Mouse (Mus musculus) kidney, embryonic 14.5 days (tissue): ENCODE data around the gene D930007J09Rik. TPM values are rescaled to one million over a fixed set of nuclear protein-coding genes. Genes with fewer than 3 reads are reported as not detected.
A peak's percentile ranks its signal among the peaks of the same experiment; 100 is the strongest.

Experiments used
- ATAC-seq: fragments of 200-750 bp; cut with Nextera tagmentation; 2 replicates; pipeline ENCODE4 v1.8.0; 2017; ENCODE audit warnings: moderate number of reproducible peaks, mild to moderate bottlenecking, moderate TSS enrichment, moderate library complexity; ENCODE audit not compliant: low FRiP score, low TSS enrichment
- H3K27ac ChIP-seq: fragments of 300-500 bp; sonication (generic); 2 replicates; pipeline ENCODE4 v1.5.1; 2014; ENCODE audit warnings: low read depth, mild to moderate bottlenecking, low read length, moderate library complexity, mixed read lengths
- H3K27me3 ChIP-seq: fragments of 300-500 bp; sonication (generic); 2 replicates; pipeline ENCODE4 v1.6.1; 2014; ENCODE audit warnings: mild to moderate bottlenecking, low read length; ENCODE audit not compliant: control insufficient read depth, insufficient read depth
- H3K36me3 ChIP-seq: fragments of 300-500 bp; sonication (generic); 2 replicates; pipeline ENCODE4 v1.6.1; 2014; ENCODE audit warnings: low read length, mixed read lengths; ENCODE audit not compliant: control insufficient read depth, insufficient read depth
- H3K4me1 ChIP-seq: fragments of 300-500 bp; sonication (generic); 2 replicates; pipeline ENCODE4 v1.6.1; 2014; ENCODE audit warnings: low read length, mixed read lengths; ENCODE audit not compliant: control insufficient read depth, insufficient read depth
- H3K4me2 ChIP-seq: fragments of 300-500 bp; sonication (generic); replicated peaks from 2 replicates; pipeline ENCODE4 v1.6.1; 2014; ENCODE audit warnings: low read depth, mild to moderate bottlenecking, low read length
- H3K4me3 ChIP-seq: fragments of 300-500 bp; sonication (generic); 2 replicates; pipeline ENCODE4 v1.5.1; 2014; ENCODE audit warnings: mild to moderate bottlenecking, low read length
- H3K9ac ChIP-seq: fragments of 300-500 bp; sonication (generic); 2 replicates; pipeline ENCODE4 v1.6.1; 2014; ENCODE audit warnings: low read depth, mild to moderate bottlenecking, low read length, moderate library complexity
- H3K9me3 ChIP-seq: fragments of 300-500 bp; sonication (generic); 2 replicates; pipeline ENCODE4 v1.6.1; 2016; ENCODE audit warnings: low read length; ENCODE audit not compliant: control insufficient read depth
- WGBS: fragments of 180-500 bp; shearing (Covaris S2); extraction: QIAGEN DNeasy Blood & Tissue Kit; methylation state at CpG from one replicate; pipeline ENCODE4 v1.1.7; 2014; 5-methylcytosine and 5-hydroxymethylcytosine counted together
- polyA plus RNA-seq: library from polyadenylated mRNA; unstranded; fragments of >200 nt; fragmentation: Nextera tagmentation; extraction: Ambion mirVana; gene quantifications from 2 replicates; pipeline ENCODE4 v1.2.1, GENCODE M21; 2014

D930007J09Rik gene
- polyA plus RNA-seq, 1 experiment from 2014 or later = not detected

GRCm38 (mm10) chr13:32824377-32825330, 22.0 kb upstream of the D930007J09Rik start:
- Histone ChIP-seq H3K9me3 (no peaks in the 10 kb centered on the region), H3K4me3 (no peak overlapping the region), H3K4me2 (no peak overlapping the region), H3K27ac (no peak overlapping the region), H3K27me3 (no peaks in the 10 kb centered on the region), H3K9ac (no peak overlapping the region), H3K4me1 (no peaks in the 10 kb centered on the region), H3K36me3 (peaks cover 21% of the 10 kb centered on the region)
- no peak for ATAC-seq
- WGBS = 74% methylated on average over 6 of the region's 6 CpGs

DNA sequence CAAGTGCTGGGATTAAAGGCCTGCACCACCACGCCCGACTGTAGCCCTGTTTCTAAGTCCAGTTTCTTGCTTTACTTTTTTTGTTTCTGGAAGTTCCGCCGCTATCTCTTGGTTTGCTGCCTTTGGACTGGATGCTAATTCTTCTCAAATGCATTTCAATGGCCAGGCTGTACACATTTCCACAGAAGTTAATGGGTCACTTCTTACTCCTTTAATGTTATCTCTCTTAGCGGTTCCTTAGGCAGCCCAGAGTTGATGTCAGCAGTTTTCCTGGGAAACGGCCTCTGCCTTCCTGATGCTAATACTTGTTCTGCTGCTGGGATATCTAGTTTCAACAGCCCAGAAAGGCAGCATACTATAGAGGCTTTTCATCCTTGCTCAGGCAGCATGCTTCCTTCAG, 20.5 kb upstream of the D930007J09Rik start:
- ATAC-seq = no peak
- WGBS = 77% methylated on average over 6 of the region's 6 CpGs

GRCm38 (mm10) chr13:32821671-32822070, 19.0 kb upstream of the D930007J09Rik start:
- no peak for ATAC-seq

More for the DNA sequence above, 20.5 kb upstream of the D930007J09Rik start:
- no peak overlapping the region for H3K9ac ChIP-seq
- no peak overlapping the region for H3K4me2 ChIP-seq
- H3K27me3 ChIP-seq = no peaks in the 10 kb centered on the region
- no peak overlapping the region for H3K27ac ChIP-seq
- no peak overlapping the region for H3K4me3 ChIP-seq
- H3K9me3 ChIP-seq = no peaks in the 10 kb centered on the region
- no peaks in the 10 kb centered on the region for H3K4me1 ChIP-seq
- peaks cover 35% of the 10 kb centered on the region for H3K36me3 ChIP-seq

DNA sequence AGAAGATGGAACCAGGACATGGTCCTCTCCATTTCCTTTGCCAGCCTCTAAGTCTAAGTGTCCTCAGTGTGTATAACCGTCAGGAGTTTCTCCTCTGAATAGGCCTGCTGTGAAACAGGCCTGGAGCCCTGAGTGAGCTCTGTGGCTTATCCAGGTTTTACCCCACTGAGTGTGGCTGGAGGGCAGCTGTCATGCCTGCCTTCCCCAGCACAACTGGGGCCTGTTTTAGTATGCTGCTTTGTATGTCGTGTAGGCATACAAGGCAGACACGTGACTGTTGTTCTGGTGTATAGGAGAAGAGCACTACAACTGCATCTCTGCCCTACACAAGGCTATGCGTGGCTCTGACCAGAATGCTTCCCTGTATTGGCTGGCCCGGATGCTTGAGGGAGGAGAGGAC, 17.3 kb upstream of the D930007J09Rik start:
- H3K27me3 ChIP-seq = no peaks in the 10 kb centered on the region

More at GRCm38 (mm10) chr13:32821671-32822070, 19.0 kb upstream of the D930007J09Rik start:
- Histone ChIP-seq H3K36me3 (peaks cover 48% of the 10 kb centered on the region), H3K4me2 (no peak overlapping the region), H3K9me3 (no peaks in the 10 kb centered on the region), H3K9ac (no peak overlapping the region), H3K4me3 (no peak overlapping the region), H3K27ac (no peak overlapping the region), H3K27me3 (no peaks in the 10 kb centered on the region), H3K4me1 (no peaks in the 10 kb centered on the region)
- 97% methylated on average over 4 of the region's 4 CpGs for WGBS

GRCm38 (mm10) chr13:32819241-32819640, 16.6 kb upstream of the D930007J09Rik start:
- H3K27ac ChIP-seq = no peak overlapping the region
- H3K4me2 ChIP-seq = no peak overlapping the region
- peaks cover 58% of the 10 kb centered on the region for H3K36me3 ChIP-seq
- no peaks in the 10 kb centered on the region for H3K27me3 ChIP-seq
- no peaks in the 10 kb centered on the region for H3K4me1 ChIP-seq
- H3K9me3 ChIP-seq = no peaks in the 10 kb centered on the region
- 97% methylated on average over 3 of the region's 3 CpGs for WGBS
- no peak overlapping the region for H3K4me3 ChIP-seq
- ATAC-seq = no peak
- H3K9ac ChIP-seq = no peak overlapping the region

More for the DNA sequence above, 17.3 kb upstream of the D930007J09Rik start:
- peaks cover 55% of the 10 kb centered on the region for H3K36me3 ChIP-seq
- 93% methylated on average over 5 of the region's 5 CpGs for WGBS
- H3K9ac ChIP-seq = no peak overlapping the region
- no peak overlapping the region for H3K4me2 ChIP-seq
- no peak for ATAC-seq
- H3K4me3 ChIP-seq = no peak overlapping the region
- no peaks in the 10 kb centered on the region for H3K9me3 ChIP-seq
- H3K4me1 ChIP-seq = no peaks in the 10 kb centered on the region
- no peak overlapping the region for H3K27ac ChIP-seq

GRCm38 (mm10) chr13:32807624-32808023, 5.0 kb upstream of the D930007J09Rik start:
- WGBS = 87% methylated on average over 3 of the region's 3 CpGs
- Histone ChIP-seq H3K4me2 (no peak overlapping the region), H3K36me3 (peaks cover 32% of the 10 kb centered on the region), H3K4me1 (peaks cover 10% of the 10 kb centered on the region; the same call in 1 of the 2 replicates), H3K27me3 (no peaks in the 10 kb centered on the region), H3K9ac (no peak overlapping the region), H3K4me3 (no peak overlapping the region), H3K9me3 (no peaks in the 10 kb centered on the region), H3K27ac (no peak overlapping the region)
- no peak for ATAC-seq

DNA sequence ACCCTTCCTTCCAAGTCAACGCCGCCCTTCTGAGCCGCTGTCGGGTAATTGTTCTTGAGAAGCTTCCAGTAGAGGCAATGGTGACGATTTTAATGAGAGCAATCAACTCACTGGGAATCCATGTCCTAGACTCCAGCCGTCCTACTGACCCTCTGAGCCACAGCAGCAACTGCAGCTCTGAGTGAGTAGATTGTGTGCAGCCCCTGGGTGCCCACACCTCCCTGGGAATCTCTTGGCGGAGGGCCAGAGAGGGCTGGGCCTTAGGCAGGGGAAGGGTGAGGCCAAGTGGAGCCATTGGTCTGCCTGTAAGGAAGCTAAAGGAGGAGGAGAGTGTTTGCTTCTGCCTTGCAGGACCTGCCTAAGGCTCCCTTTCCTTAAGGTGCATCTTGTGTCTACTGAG, 4.2 kb upstream of the D930007J09Rik start:
- Histone ChIP-seq H3K4me3 (no peak overlapping the region), H3K36me3 (peaks cover 32% of the 10 kb centered on the region), H3K27me3 (no peaks in the 10 kb centered on the region), H3K4me2 (no peak overlapping the region), H3K4me1 (peaks cover 10% of the 10 kb centered on the region; the same call in 1 of the 2 replicates), H3K9me3 (no peaks in the 10 kb centered on the region), H3K9ac (no peak overlapping the region), H3K27ac (no peak overlapping the region)
- WGBS = 86% methylated on average over 7 of the region's 7 CpGs
- no peak for ATAC-seq

DNA sequence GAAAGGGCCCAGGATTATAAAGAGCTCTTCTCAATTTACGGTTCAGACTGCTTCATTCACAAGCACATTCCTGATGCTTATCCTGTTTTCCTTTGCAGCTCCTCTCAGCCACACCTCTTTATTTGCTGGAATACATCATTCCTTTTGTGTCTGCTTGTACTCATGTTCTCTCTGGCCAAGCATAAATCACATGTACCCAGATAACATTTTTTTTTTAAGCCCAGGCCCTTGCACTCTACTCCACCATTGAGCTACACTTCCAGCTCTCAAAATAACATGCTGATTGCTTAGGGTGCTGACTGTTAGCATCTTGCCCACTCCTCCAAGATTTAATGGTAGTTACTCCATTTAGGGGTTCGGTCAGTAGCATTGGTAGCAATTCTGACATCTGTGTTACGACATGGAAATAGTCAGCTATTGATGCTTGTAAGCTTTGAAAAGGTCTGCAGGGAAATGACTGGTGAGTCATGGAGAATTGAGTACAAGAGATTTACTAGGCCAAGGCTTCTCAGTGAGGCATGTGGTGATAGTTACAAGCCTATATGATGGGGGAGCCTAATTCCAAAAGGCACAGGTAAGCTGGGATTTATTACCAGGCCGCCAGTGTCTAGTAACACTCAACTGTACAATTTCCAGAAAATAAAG, 1.2 kb upstream of the D930007J09Rik start:
- Histone ChIP-seq H3K36me3 (peaks cover 21% of the 10 kb centered on the region), H3K27me3 (no peaks in the 10 kb centered on the region), H3K9me3 (no peaks in the 10 kb centered on the region), H3K4me3 (peak overlapping the region; percentile 84), H3K27ac (no peak overlapping the region), H3K4me1 (peaks cover 10% of the 10 kb centered on the region; the same call in 1 of the 2 replicates), H3K4me2 (peak overlapping the region; percentile 92), H3K9ac (peak overlapping the region; percentile 14; the same call in 1 of the 2 replicates)
- ATAC-seq = no peak
- WGBS = 67% methylated on average over 4 of the region's 4 CpGs
